Mouse (Mus musculus) right cerebral cortex, postnatal 10 days (tissue): ENCODE data around the gene Acvr1.

ENCODE experiments used
- DNase-seq, 2 experiments: peaks; one replicate each; pipeline ENCODE4 v3.0.0; 2021; ENCODE audit warnings: low spot score in 2 of 2

Gene Acvr1

DNA sequence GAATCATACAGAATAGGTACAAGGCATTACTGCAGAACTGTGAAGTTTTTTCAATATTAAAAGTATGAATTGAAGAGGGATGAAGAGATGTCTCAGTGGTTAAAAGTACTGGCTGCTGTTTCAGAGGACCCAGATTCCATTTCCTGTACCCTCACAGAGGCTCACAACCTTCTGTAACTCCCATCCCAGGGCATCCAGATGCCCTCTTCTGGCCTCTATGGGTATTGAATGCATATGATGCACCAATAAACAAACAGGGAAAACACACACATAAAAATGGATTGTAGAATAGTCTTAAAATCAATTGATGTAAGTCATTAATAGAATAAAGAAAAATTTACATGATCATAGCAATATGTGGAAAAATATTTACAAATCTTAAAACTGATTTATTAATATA lies 151.9 kb downstream of the Acvr1 start:
- no peak for DNase-seq

- DNase-seq: no peak
Measured at GRCm38 (mm10) chr2:58408926-58409634, 157.9 kb downstream of the Acvr1 start.

GRCm38 (mm10) chr2:58403481-58403880 lies 163.5 kb downstream of the Acvr1 start:
- no peak for DNase-seq

GRCm38 (mm10) chr2:58388601-58389000 lies 178.4 kb downstream of the Acvr1 start:
- DNase-seq: no peak

GRCm38 (mm10) chr2:58380020-58380419 lies 186.9 kb downstream of the Acvr1 start:
- DNase-seq: no peak

GRCm38 (mm10) chr2:58379475-58379874 lies 187.5 kb downstream of the Acvr1 start:
- peak in 1 of 2 experiments; percentile 25 for DNase-seq

DNA sequence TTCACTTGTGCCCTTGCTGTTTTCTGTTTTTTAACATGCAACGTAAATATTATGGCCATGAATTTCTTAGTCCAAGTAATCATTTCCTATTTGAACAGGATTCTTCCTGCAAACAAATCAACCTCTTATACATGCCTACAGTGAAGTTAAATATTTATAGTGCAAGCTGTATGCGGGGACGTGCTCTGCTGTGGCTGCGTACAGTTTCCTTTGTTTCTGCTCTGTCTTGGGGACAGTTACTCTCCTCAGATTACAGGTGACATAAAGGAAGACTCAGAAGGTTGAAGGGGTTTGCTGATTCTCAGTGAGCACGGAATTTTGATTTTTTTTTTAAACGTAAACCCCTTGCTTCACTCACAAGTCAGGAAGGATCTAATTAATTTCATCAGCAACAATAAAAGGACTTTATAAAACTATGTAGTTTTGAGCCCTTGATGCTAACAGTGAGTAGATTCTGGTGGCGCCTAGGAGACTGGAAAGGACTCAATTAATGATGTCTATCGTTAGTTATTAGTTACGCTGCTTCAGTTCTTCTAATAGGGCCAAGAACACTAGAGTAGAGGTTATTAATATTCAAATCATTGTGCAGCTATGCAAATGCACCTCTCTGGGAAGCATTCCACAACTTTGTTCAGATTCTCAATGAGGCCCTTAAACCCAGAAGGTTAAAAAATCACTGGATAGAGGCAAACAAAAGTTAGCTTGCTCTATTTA lies 189.4 kb downstream of the Acvr1 start:
- DNase-seq: no peak

GRCm38 (mm10) chr2:58366196-58366595 lies 200.8 kb downstream of the Acvr1 start:
- DNase-seq: no peak

GRCm38 (mm10) chr2:58361361-58362046 lies 205.5 kb downstream of the Acvr1 start:
- DNase-seq: no peak

- DNase-seq: no peak
Measured at GRCm38 (mm10) chr2:58358132-58358460, 208.9 kb downstream of the Acvr1 start.

DNA sequence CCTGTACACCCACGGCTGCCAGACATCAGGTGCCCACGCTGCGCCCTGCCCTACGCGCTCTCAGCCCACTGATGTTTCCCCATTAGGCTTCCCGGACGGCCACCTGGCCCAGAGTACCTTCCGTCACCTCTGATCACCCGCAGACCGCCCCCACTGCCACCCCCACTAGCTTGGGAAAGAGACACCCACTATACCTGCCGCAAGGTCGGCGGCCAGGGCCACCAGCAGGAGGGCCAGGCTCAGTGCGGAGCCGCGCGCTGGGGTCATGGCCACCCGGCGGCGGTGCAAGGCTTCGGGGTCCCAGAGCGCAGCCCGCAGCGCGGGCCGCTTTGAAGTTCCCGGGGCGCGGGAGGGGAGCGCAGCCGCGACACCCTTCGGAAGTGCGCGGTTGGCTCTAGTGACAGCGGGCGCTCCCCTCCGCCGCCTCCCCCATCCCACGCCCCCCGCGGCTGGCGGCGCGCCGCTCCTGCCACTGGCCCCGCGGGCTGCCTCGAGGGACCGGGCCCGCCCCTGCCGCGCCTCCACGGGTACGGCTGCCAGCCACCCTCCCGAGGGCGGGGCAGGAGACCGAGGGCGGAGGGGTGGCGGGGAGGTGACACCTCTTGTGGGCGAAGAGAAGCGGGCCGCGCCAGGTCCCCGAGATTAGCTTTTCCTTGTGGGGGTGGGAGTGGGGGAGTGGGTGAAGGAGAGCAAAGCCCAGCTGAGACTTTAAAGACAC lies 209.4 kb downstream of the Acvr1 start, which contains the start of gene Acvr1c:
TSS of gene Acvr1c (minus strand) at position 482 of the 718 bp plus-strand sequence.
- peak; percentile 47 to 50 for DNase-seq

DNA sequence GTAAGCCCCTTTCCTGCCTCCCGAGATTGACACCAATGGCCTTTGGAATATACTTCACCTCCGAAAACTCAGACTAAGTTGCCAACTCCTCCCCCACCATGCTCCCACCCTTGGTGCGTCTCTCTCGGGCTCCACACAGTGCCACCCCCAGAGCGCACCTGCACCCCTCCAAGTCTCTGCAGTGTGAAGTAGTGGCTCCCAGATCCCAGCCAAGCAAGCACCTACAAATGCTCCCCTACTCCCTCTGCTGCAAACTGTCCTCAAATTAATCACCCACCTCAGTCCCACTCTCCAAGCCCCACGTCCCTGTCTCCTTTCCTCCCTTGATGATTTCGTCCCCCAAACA lies 209.9 kb downstream of the Acvr1 start:
- DNase-seq: no peak

GRCm38 (mm10) chr2:58354389-58354788 lies 212.6 kb downstream of the Acvr1 start:
- DNase-seq: no peak

GRCm38 (mm10) chr2:58352846-58353245 lies 214.1 kb downstream of the Acvr1 start:
- DNase-seq: no peak

DNA sequence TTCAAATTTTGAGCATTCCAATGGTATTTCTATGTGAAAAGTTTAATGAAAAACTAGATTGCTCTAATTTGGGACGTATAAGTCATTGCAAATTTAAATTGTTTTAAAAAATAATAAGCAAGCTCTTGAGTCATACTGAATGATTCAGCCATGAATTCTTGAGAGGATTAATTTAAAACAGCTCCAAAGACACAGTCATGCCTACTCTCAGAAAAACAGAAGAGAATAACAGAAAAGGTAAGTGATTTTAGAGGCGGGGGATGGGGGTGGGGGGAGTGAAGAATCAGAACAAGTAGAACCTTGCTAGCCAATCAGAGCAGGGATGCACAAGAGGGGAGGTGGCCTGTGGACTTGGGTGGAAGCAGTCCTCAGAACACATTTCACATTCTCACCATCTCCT lies 216.3 kb downstream of the Acvr1 start:
- no peak for DNase-seq
